Mouse (Mus musculus) liver, embryonic 14.5 days (tissue): Measurements from ENCODE around the gene Pbx1. TPM values are rescaled to one million over a fixed set of nuclear protein-coding genes. Genes with fewer than 3 reads are reported as not detected.

Experiments used
- ATAC-seq: fragments of 200-750 bp; cut with Nextera tagmentation; 2 replicates; pipeline ENCODE4 v1.8.0; 2017; ENCODE audit warnings: moderate number of reproducible peaks, mild to moderate bottlenecking, moderate library complexity; ENCODE audit not compliant: insufficient read depth
- DNase-seq, 3 experiments: peaks; one replicate each; pipeline ENCODE4 v3.0.0-alpha.2; 2012 to 2013; ENCODE audit warnings: low read depth in 3 of 3, low spot score in 3 of 3
- H3K27ac ChIP-seq: fragments of 300-500 bp; sonication (generic); 2 replicates; pipeline ENCODE4 v1.5.1; 2014; ENCODE audit warnings: moderate library complexity, mild to moderate bottlenecking, control low read depth, inconsistent platforms
- H3K27me3 ChIP-seq: fragments of 300-500 bp; sonication (generic); 2 replicates; pipeline ENCODE4 v1.6.1; 2014; ENCODE audit warnings: mild to moderate bottlenecking, low read length, moderate library complexity; ENCODE audit not compliant: control insufficient read depth, insufficient read depth
- H3K36me3 ChIP-seq: fragments of 300-500 bp; sonication (generic); replicated peaks from 2 replicates; pipeline ENCODE4 v1.6.1; 2014; ENCODE audit warnings: low read depth; ENCODE audit not compliant: control insufficient read depth, insufficient read depth
- H3K4me1 ChIP-seq, 2 experiments: fragments of 200-500 bp in 1 of 2; fragments of 300-500 bp in 1 of 2; sonication (generic) in 1 of 2; replicated peaks; 2 replicates each; pipeline ENCODE4 v1.6.1; 2012 to 2014; ENCODE audit warnings: antibody characterized with exemption in 1 of 2, inconsistent platforms in 1 of 2, low read length in 1 of 2; ENCODE audit not compliant: control insufficient read depth in 2 of 2, insufficient read depth in 2 of 2
- H3K4me2 ChIP-seq: fragments of 300-500 bp; sonication (generic); 2 replicates; pipeline ENCODE4 v1.6.1; 2014; ENCODE audit warnings: low read depth, mild to moderate bottlenecking, control low read depth, moderate library complexity
- H3K4me3 ChIP-seq, 2 experiments: fragments of 200-500 bp in 1 of 2; fragments of 300-500 bp in 1 of 2; sonication (generic) in 1 of 2; 2 replicates each; pipeline ENCODE4 v1.5.1; 2012 to 2014; ENCODE audit warnings: low read depth in 2 of 2, low read length in 2 of 2, mild to moderate bottlenecking in 2 of 2, control low read depth in 1 of 2, inconsistent platforms in 1 of 2, moderate library complexity in 1 of 2; ENCODE audit not compliant: insufficient read depth in 1 of 2
- H3K9ac ChIP-seq: fragments of 300-500 bp; sonication (generic); replicated peaks from 2 replicates; pipeline ENCODE4 v1.6.1; 2014; ENCODE audit warnings: mild to moderate bottlenecking, control low read depth, moderate library complexity
- H3K9me3 ChIP-seq: fragments of 300-500 bp; sonication (generic); 2 replicates; pipeline ENCODE4 v1.6.1; 2016; ENCODE audit warnings: low read length, mixed read lengths; ENCODE audit not compliant: control insufficient read depth
- CTCF ChIP-seq: IDR thresholded peaks from 2 replicates; pipeline ENCODE4 v1.5.1; 2016; ENCODE audit warnings: antibody characterized with exemption, low read depth, control low read depth
- EP300 ChIP-seq: IDR thresholded peaks from 2 replicates; pipeline ENCODE4 v1.6.1; 2016; ENCODE audit warnings: antibody characterized with exemption, low read depth
- WGBS: fragments of 180-500 bp; shearing (Covaris S2); extraction: QIAGEN DNeasy Blood & Tissue Kit; methylation state at CpG from one replicate; pipeline ENCODE4 v1.1.7; 2014; ENCODE audit not compliant: insufficient replicate concordance; 5-methylcytosine and 5-hydroxymethylcytosine counted together
- polyA plus RNA-seq, 2 experiments: library from polyadenylated mRNA; depleted of rRNA in 1 of 2; stranded (reverse) in 1 of 2; unstranded in 1 of 2; fragments of >200 nt; fragmentation: Nextera tagmentation in 1 of 2; extraction: Ambion mirVana in 1 of 2; gene quantifications; 2 replicates each; pipeline versions ENCODE4 v1.2.1 to v1.2.3; 2012 to 2014

Pbx1 gene
- polyA plus RNA-seq, 2 experiments = 1.7 to 2.7 TPM

- Histone ChIP-seq H3K9ac (no peak overlapping the region), H3K4me2 (no peak overlapping the region), H3K27ac (no peak overlapping the region), H3K4me3 (no peak overlapping the region), H3K9me3 (no peaks in the 10 kb centered on the region), H3K27me3 (no peaks in the 10 kb centered on the region), H3K36me3 (no peaks in the 10 kb centered on the region), H3K4me1 (no peaks in the 10 kb centered on the region)
- DNase-seq (no peak), ATAC-seq (no peak)
- TF ChIP-seq EP300 = no peak
- no peak for TF ChIP-seq CTCF
- WGBS = 56% methylated on average over 4 of the region's 4 CpGs
Measured at GRCm38 (mm10) chr1:168128004-168128403, 304.1 kb downstream of the Pbx1 start.

- WGBS = 58% methylated on average over 5 of the region's 5 CpGs
- DNase-seq (no peak), ATAC-seq (no peak)
- Histone ChIP-seq H3K9me3 (no peaks in the 10 kb centered on the region), H3K9ac (no peak overlapping the region), H3K4me2 (no peak overlapping the region), H3K27ac (no peak overlapping the region), H3K36me3 (no peaks in the 10 kb centered on the region), H3K4me1 (no peaks in the 10 kb centered on the region), H3K27me3 (no peaks in the 10 kb centered on the region), H3K4me3 (no peak overlapping the region)
- TF ChIP-seq CTCF = no peak
- no peak for TF ChIP-seq EP300
Measured at GRCm38 (mm10) chr1:168124643-168125490, 307.2 kb downstream of the Pbx1 start.

- H3K9me3 ChIP-seq = no peaks in the 10 kb centered on the region
- no peaks in the 10 kb centered on the region for H3K4me1 ChIP-seq
- H3K27ac ChIP-seq = no peak overlapping the region
- no peaks in the 10 kb centered on the region for H3K27me3 ChIP-seq
- H3K9ac ChIP-seq = no peak overlapping the region
- no peak overlapping the region for H3K4me2 ChIP-seq
- WGBS = 60% methylated on average over 5 of the region's 5 CpGs
- TF ChIP-seq CTCF (no peak), EP300 (no peak)
- DNase-seq (no peak), ATAC-seq (no peak)
- H3K36me3 ChIP-seq = no peaks in the 10 kb centered on the region
- H3K4me3 ChIP-seq = no peak overlapping the region
Measured at GRCm38 (mm10) chr1:168118077-168118476, 314.0 kb downstream of the Pbx1 start.

- Histone ChIP-seq H3K27ac (no peak overlapping the region), H3K9ac (no peak overlapping the region), H3K4me2 (no peak overlapping the region), H3K4me3 (no peak overlapping the region), H3K4me1 (no peaks in the 10 kb centered on the region), H3K9me3 (no peaks in the 10 kb centered on the region), H3K27me3 (no peaks in the 10 kb centered on the region), H3K36me3 (no peaks in the 10 kb centered on the region)
- DNase-seq (no peak), ATAC-seq (no peak)
- 58% methylated on average over 4 of the region's 4 CpGs for WGBS
- TF ChIP-seq CTCF (no peak), EP300 (no peak)
Measured at GRCm38 (mm10) chr1:168117367-168117766, 314.7 kb downstream of the Pbx1 start.

- TF ChIP-seq CTCF (no peak), EP300 (no peak)
- Histone ChIP-seq H3K9me3 (no peaks in the 10 kb centered on the region), H3K27me3 (no peaks in the 10 kb centered on the region), H3K4me1 (no peaks in the 10 kb centered on the region), H3K4me3 (no peak overlapping the region), H3K27ac (no peak overlapping the region), H3K36me3 (no peaks in the 10 kb centered on the region), H3K9ac (no peak overlapping the region), H3K4me2 (no peak overlapping the region)
- ATAC-seq = no peak
- DNase-seq = no peak
- WGBS = 68% methylated on average over 8 of the region's 8 CpGs
Measured at GRCm38 (mm10) chr1:168109797-168110196, 322.3 kb downstream of the Pbx1 start.
